Mouse (Mus musculus) kidney, postnatal 0 days (tissue): ENCODE results near the gene Acat1. TPM values are rescaled to one million over a fixed set of nuclear protein-coding genes. Genes with fewer than 3 reads are reported as not detected.
A peak's percentile ranks its signal among the peaks of the same experiment; 100 is the strongest.

Experiments used
- ATAC-seq: fragments of 200-750 bp; cut with Nextera tagmentation; replicated peaks from 2 replicates; pipeline ENCODE4 v1.8.0; 2017; ENCODE audit warnings: low read depth, moderate number of reproducible peaks, moderate TSS enrichment, moderate library complexity; ENCODE audit not compliant: low FRiP score
- DNase-seq: peaks from one replicate; pipeline ENCODE4 v3.0.0-alpha.2; 2016; ENCODE audit warnings: low spot score
- H3K27ac ChIP-seq: fragments of 300-500 bp; sonication (generic); 2 replicates; pipeline ENCODE4 v1.5.1; 2014; ENCODE audit warnings: mild to moderate bottlenecking
- H3K27me3 ChIP-seq: fragments of 300-500 bp; sonication (generic); 2 replicates; pipeline ENCODE4 v1.6.1; 2014; ENCODE audit warnings: low read length, mixed read lengths; ENCODE audit not compliant: insufficient read depth
- H3K36me3 ChIP-seq: fragments of 300-500 bp; sonication (generic); 2 replicates; pipeline ENCODE4 v1.6.1; 2014; ENCODE audit warnings: low read length, mixed read lengths; ENCODE audit not compliant: insufficient read depth
- H3K4me1 ChIP-seq: fragments of 300-500 bp; sonication (generic); replicated peaks from 2 replicates; pipeline ENCODE4 v1.6.1; 2014; ENCODE audit warnings: antibody characterized with exemption, low read length, mixed read lengths; ENCODE audit not compliant: insufficient read depth
- H3K4me2 ChIP-seq: fragments of 300-500 bp; sonication (generic); 2 replicates; pipeline ENCODE4 v1.6.1; 2014; ENCODE audit warnings: mild to moderate bottlenecking, low read length, moderate library complexity, mixed read lengths
- H3K4me3 ChIP-seq: fragments of 300-500 bp; sonication (generic); replicated peaks from 2 replicates; pipeline ENCODE4 v1.5.1; 2014; ENCODE audit warnings: low read depth, low read length
- H3K9ac ChIP-seq: fragments of 300-500 bp; sonication (generic); 2 replicates; pipeline ENCODE4 v1.6.1; 2014; ENCODE audit warnings: low read depth, low read length
- H3K9me3 ChIP-seq: fragments of 300-500 bp; sonication (generic); replicated peaks from 2 replicates; pipeline ENCODE4 v1.6.1; 2016; ENCODE audit warnings: low read length, inconsistent platforms, mixed read lengths
- CTCF ChIP-seq: IDR thresholded peaks from 2 replicates; pipeline ENCODE4 v1.5.1; 2016; ENCODE audit warnings: antibody characterized with exemption, low read depth, mild to moderate bottlenecking, moderate library complexity
- WGBS: fragments of 180-500 bp; shearing (Covaris S2); extraction: QIAGEN DNeasy Blood & Tissue Kit; methylation state at CpG from one replicate; pipeline ENCODE4 v1.1.7; 2014; 5-methylcytosine and 5-hydroxymethylcytosine counted together
- polyA plus RNA-seq: library from polyadenylated mRNA; unstranded; fragments of >200 nt; fragmentation: Nextera tagmentation; extraction: Ambion mirVana; gene quantifications from 2 replicates; pipeline ENCODE4 v1.2.1, GENCODE M21; 2015

Acat1 gene
- 178 and 185 TPM in 2 replicates for polyA plus RNA-seq

GRCm38 (mm10) chr9:53609968-53610781, at the start of gene Acat1:
TSS of gene Acat1 (minus strand) at chr9:53610382.
- DNase-seq (peak; percentile 93), ATAC-seq (peak; percentile 99)
- Histone ChIP-seq H3K27ac (peak within 1 kb of the TSS; percentile 75; the same call in 1 of the 2 replicates), H3K9me3 (no peaks in the 10 kb centered on the region), H3K4me2 (peak within 1 kb of the TSS; percentile 92), H3K4me1 (peaks cover 8% of the 10 kb centered on the region; the same call in 1 of the 2 replicates), H3K27me3 (no peaks in the 10 kb centered on the region), H3K36me3 (no peaks in the 10 kb centered on the region), H3K9ac (peak within 1 kb of the TSS; percentile 85), H3K4me3 (peak within 1 kb of the TSS; percentile 78)
- 2% methylated on average over 52 of the region's 52 CpGs for WGBS
- no peak for TF ChIP-seq CTCF

GRCm38 (mm10) chr9:53634796-53635195, 24.6 kb upstream of the Acat1 start:
- no peak for ATAC-seq
- Histone ChIP-seq H3K4me2 (no peak overlapping the region), H3K9me3 (no peaks in the 10 kb centered on the region), H3K27ac (no peak overlapping the region), H3K4me3 (no peak overlapping the region), H3K27me3 (no peaks in the 10 kb centered on the region), H3K9ac (no peak overlapping the region), H3K36me3 (peaks cover 38% of the 10 kb centered on the region), H3K4me1 (no peaks in the 10 kb centered on the region)
- 94% methylated on average over 6 of the region's 6 CpGs for WGBS
- no peak for DNase-seq
- TF ChIP-seq CTCF, result no peak

- no peaks in the 10 kb centered on the region for H3K4me1 ChIP-seq
- H3K4me3 ChIP-seq, result no peak overlapping the region
- H3K9me3 ChIP-seq, result no peaks in the 10 kb centered on the region
- TF ChIP-seq CTCF, result no peak
- H3K27me3 ChIP-seq, result no peaks in the 10 kb centered on the region
- peaks cover 24% of the 10 kb centered on the region for H3K36me3 ChIP-seq
- H3K9ac ChIP-seq, result no peak overlapping the region
- ATAC-seq (no peak), DNase-seq (no peak)
- H3K27ac ChIP-seq, result no peak overlapping the region
- 60% methylated on average over 8 of the region's 8 CpGs for WGBS
- H3K4me2 ChIP-seq, result no peak overlapping the region
Measured at GRCm38 (mm10) chr9:53615246-53615645, 5.1 kb upstream of the Acat1 start.

- no peak for DNase-seq
- H3K4me2 ChIP-seq, result no peak overlapping the region
- H3K9ac ChIP-seq, result no peak overlapping the region
- 80% methylated on average over 4 of the region's 4 CpGs for WGBS
- H3K27me3 ChIP-seq, result no peaks in the 10 kb centered on the region
- no peak overlapping the region for H3K27ac ChIP-seq
- no peaks in the 10 kb centered on the region for H3K9me3 ChIP-seq
- peaks cover 20% of the 10 kb centered on the region; the same call in 1 of the 2 replicates for H3K36me3 ChIP-seq
- ATAC-seq, result no peak
- H3K4me1 ChIP-seq, result peaks cover 4% of the 10 kb centered on the region; the same call in 1 of the 2 replicates
- no peak for TF ChIP-seq CTCF
- H3K4me3 ChIP-seq, result no peak overlapping the region
Measured at GRCm38 (mm10) chr9:53614286-53614685, 4.1 kb upstream of the Acat1 start.

GRCm38 (mm10) chr9:53609306-53609967, 745 bp downstream of the Acat1 start:
- H3K4me3 ChIP-seq, result peak overlapping the region; percentile 78
- DNase-seq, result peak; percentile 4
- TF ChIP-seq CTCF, result no peak
- H3K4me1 ChIP-seq, result peaks cover 8% of the 10 kb centered on the region; the same call in 1 of the 2 replicates
- peak overlapping the region; percentile 75; the same call in 1 of the 2 replicates for H3K27ac ChIP-seq
- no peaks in the 10 kb centered on the region for H3K27me3 ChIP-seq
- no peak for ATAC-seq
- peak overlapping the region; percentile 85 for H3K9ac ChIP-seq
- 66% methylated on average over 12 of the region's 12 CpGs for WGBS
- H3K9me3 ChIP-seq, result no peaks in the 10 kb centered on the region
- peak overlapping the region; percentile 92 for H3K4me2 ChIP-seq
- no peaks in the 10 kb centered on the region for H3K36me3 ChIP-seq

- no peaks in the 10 kb centered on the region for H3K36me3 ChIP-seq
- H3K4me3 ChIP-seq, result no peak overlapping the region
- DNase-seq (no peak), ATAC-seq (no peak)
- no peak overlapping the region for H3K4me2 ChIP-seq
- H3K27me3 ChIP-seq, result no peaks in the 10 kb centered on the region
- 89% methylated on average over 4 of the region's 4 CpGs for WGBS
- no peak for TF ChIP-seq CTCF
- H3K9me3 ChIP-seq, result no peaks in the 10 kb centered on the region
- no peak overlapping the region for H3K27ac ChIP-seq
- H3K9ac ChIP-seq, result no peak overlapping the region
- H3K4me1 ChIP-seq, result peaks cover 8% of the 10 kb centered on the region; the same call in 1 of the 2 replicates
Measured at GRCm38 (mm10) chr9:53607816-53608215, 2.4 kb downstream of the Acat1 start.
